Comparison of ENCODE assay signal across 11 mouse cellular contexts in genomic region chr2:5045269-5045965, GRCm38 (mm10). TPM values are rescaled to one million over a fixed set of nuclear protein-coding genes. Genes with fewer than 3 reads are reported as not detected.
DNase-seq lines count a peak whose midpoint lies in the region; ATAC-seq and TF ChIP-seq lines count a peak whose summit lies in the region.
"Had no signal": no experiment of that assay in that cellular context is flagged by ENCODE, and none has a peak within 500 bp of the region (broad histone marks: within the 10 kb centered on the region; RNA-seq: fewer than 3 reads in every experiment).

No protein-coding gene starts in this region.

- no peaks in the 10 kb centered on the region for H3K27me3 ChIP-seq in kidney, embryonic 15.5 days
- no peaks in the 10 kb centered on the region for H3K27me3 ChIP-seq in limb, embryonic 13.5 days

- H3K9ac ChIP-seq in kidney, embryonic 15.5 days = no peak overlapping the region
- no peak overlapping the region for H3K9ac ChIP-seq in limb, embryonic 13.5 days

- 12% methylated on average over 13 of the region's 13 CpGs for WGBS in kidney, embryonic 15.5 days
- WGBS in limb, embryonic 13.5 days = 6% methylated on average over 13 of the region's 13 CpGs

- ATAC-seq in kidney, embryonic 15.5 days (replicated peaks; ENCODE audit: low FRiP score) = peak; percentile 60; the same call in 1 of the 2 replicates
- ATAC-seq in limb, embryonic 13.5 days (ENCODE audit: low FRiP score, low read depth) = 0 out of 2 replicates have a peak, but pooled peaks have one; percentile 15

- TF ChIP-seq CTCF in layer of hippocampus, adult 2 months (conservative IDR thresholded peaks at IDR 0.05) = no peak

- H3K4me1 ChIP-seq in kidney, embryonic 15.5 days = peaks cover 11% of the 10 kb centered on the region
- H3K4me1 ChIP-seq in limb, embryonic 13.5 days = peaks cover 19% of the 10 kb centered on the region

- no peak overlapping the region for H3K27ac ChIP-seq in kidney, embryonic 15.5 days
- no peak overlapping the region for H3K27ac ChIP-seq in limb, embryonic 13.5 days
- H3K27ac ChIP-seq in layer of hippocampus, adult 2 months = no peak overlapping the region

- no peaks in the 10 kb centered on the region for H3K36me3 ChIP-seq in kidney, embryonic 15.5 days
- no peaks in the 10 kb centered on the region for H3K36me3 ChIP-seq in limb, embryonic 13.5 days

- no peak overlapping the region for H3K4me3 ChIP-seq in kidney, embryonic 15.5 days (replicated peaks)
- H3K4me3 ChIP-seq in limb, embryonic 13.5 days = no peak overlapping the region
- H3K4me3 ChIP-seq in layer of hippocampus, adult 2 months = no peak overlapping the region

- H3K4me2 ChIP-seq in kidney, embryonic 15.5 days = peak overlapping the region; percentile 39
- H3K4me2 ChIP-seq in limb, embryonic 13.5 days (replicated peaks) = peak overlapping the region; percentile 25; the same call in 1 of the 2 replicates

- no peaks in the 10 kb centered on the region for H3K9me3 ChIP-seq in kidney, embryonic 15.5 days (replicated peaks)
- H3K9me3 ChIP-seq in limb, embryonic 13.5 days = no peaks in the 10 kb centered on the region

- DNase-seq in kidney, postnatal 14 days = no peak
- peak; percentile 59 for DNase-seq in B cell, adult 2 months
- peak; percentile 44 for DNase-seq in embryo, embryonic 11 days
- no peak for DNase-seq in layer of hippocampus, adult 2 months (ENCODE audit: low spot score in 2 of 2)
- no peak for DNase-seq in adrenal gland, postnatal 10 days
- DNase-seq in gastrocnemius, postnatal 10 days = no peak
- DNase-seq: gastrocnemius, postnatal 25 days; heart, postnatal 36 days; right cerebral cortex, postnatal 14 days had no signal

RNA-seq across cellular contexts. Expression of gene Optn, which starts 18.4 kb away (rescaled TPM):
- polyA plus RNA-seq in kidney, embryonic 15.5 days (2015; fragmentation: Nextera tagmentation; extraction: Ambion mirVana) = 10.9 and 12.5 TPM in 2 replicates
- 5.3 and 5.6 TPM in 2 replicates for polyA plus RNA-seq in limb, embryonic 13.5 days (2015; fragmentation: Nextera tagmentation; extraction: Ambion mirVana)
- total RNA-seq in layer of hippocampus, adult 2 months (2021) = 10 to 100 TPM; 13.5 to 14.1 TPM
- 10 to 100 TPM; 62.8 to 75.2 TPM for total RNA-seq in adrenal gland, postnatal 10 days (2021)
- 10 to 100 TPM; 23.5 to 26.4 TPM for total RNA-seq in gastrocnemius, postnatal 10 days (2021)

RNA-seq across cellular contexts. Expression of gene Mcm10, which starts 32.8 kb away (rescaled TPM):
- 35.1 TPM in 2 replicates for polyA plus RNA-seq in kidney, embryonic 15.5 days (2015; fragmentation: Nextera tagmentation; extraction: Ambion mirVana)
- polyA plus RNA-seq in limb, embryonic 13.5 days (2015; fragmentation: Nextera tagmentation; extraction: Ambion mirVana) = 27.7 and 29.2 TPM in 2 replicates
- 1 to 10 TPM; 1.1 to 2.0 TPM for total RNA-seq in layer of hippocampus, adult 2 months (2021)
- 1 to 10 TPM; 9.3 to 9.5 TPM for total RNA-seq in adrenal gland, postnatal 10 days (2021)
- 1 to 10 TPM; 2.3 to 4.7 TPM for total RNA-seq in gastrocnemius, postnatal 10 days (2021)

Comparison
In these comparisons a context has a peak if more than half of its experiments do, and no peak if none do; other contexts are left out.
1. DNase-seq: peak in B cell, adult 2 months (2 of 2) and embryo, embryonic 11 days (single experiment); none in kidney, postnatal 14 days (single experiment), layer of hippocampus, adult 2 months (0 of 2), adrenal gland, postnatal 10 days (single experiment) and gastrocnemius, postnatal 10 days (single experiment).